15 mouse cellular contexts compared by ENCODE assay signal in the genomic region with DNA sequence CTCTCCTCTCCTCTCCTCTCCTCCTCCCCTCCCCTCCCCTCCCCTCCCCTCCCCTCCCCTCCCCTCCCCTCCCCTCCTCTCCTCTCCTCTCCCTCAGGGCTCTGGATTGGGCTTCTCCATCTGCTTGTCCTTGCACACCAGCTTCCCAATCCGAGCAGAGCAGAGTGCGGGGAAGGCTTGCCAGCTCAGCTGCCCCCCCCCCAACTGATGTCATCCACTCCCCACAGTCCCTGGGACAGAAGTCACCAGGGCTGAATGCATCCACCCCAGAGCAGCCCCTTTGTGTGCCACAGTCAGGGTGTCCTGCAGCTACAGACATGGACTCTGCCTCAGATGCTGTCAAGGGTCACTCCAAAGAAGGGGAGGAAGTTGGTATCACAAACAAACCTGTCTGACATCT. TPM values are rescaled to one million over a fixed set of nuclear protein-coding genes. Genes with fewer than 3 reads are reported as not detected.
DNase-seq lines count a peak whose midpoint lies in the region; ATAC-seq and TF ChIP-seq lines count a peak whose summit lies in the region.
"Had no signal": no experiment of that assay in that cellular context is flagged by ENCODE, and none has a peak within 500 bp of the region (broad histone marks: within the 10 kb centered on the region; RNA-seq: fewer than 3 reads in every experiment).

No protein-coding gene starts in this region.

- no peak for TF ChIP-seq CTCF in forebrain, postnatal 0 days (IDR thresholded peaks at IDR 0.05; ENCODE audit: low read depth)
- no peak for TF ChIP-seq CTCF in lung, adult 2 months (IDR thresholded peaks at IDR 0.05; ENCODE audit: insufficient read depth, low read length)

- no peak overlapping the region for H3K4me3 ChIP-seq in forebrain, postnatal 0 days (ENCODE audit: low read depth, low read length)
- no peak overlapping the region for H3K4me3 ChIP-seq in limb, embryonic 12.5 days (replicated peaks)
- H3K4me3 ChIP-seq in lung, adult 2 months (replicated peaks; ENCODE audit: extremely low read depth, low read depth, low read length): no peak overlapping the region
- H3K4me3 ChIP-seq: limb, embryonic 15.5 days; megakaryocyte, embryonic 14.5 days had no signal

- H3K4me1 ChIP-seq in forebrain, postnatal 0 days (ENCODE audit: insufficient read depth): peaks cover 16% of the 10 kb centered on the region; the same call in 1 of the 2 replicates
- H3K4me1 ChIP-seq in limb, embryonic 12.5 days (replicated peaks): peaks cover 22% of the 10 kb centered on the region
- no peaks in the 10 kb centered on the region for H3K4me1 ChIP-seq in lung, adult 2 months (ENCODE audit: control insufficient read depth, insufficient read depth, low read length)
- H3K4me1 ChIP-seq: megakaryocyte, embryonic 14.5 days had no signal

- no peaks in the 10 kb centered on the region for H3K9me3 ChIP-seq in forebrain, postnatal 0 days (ENCODE audit: low read length)
- H3K9me3 ChIP-seq in limb, embryonic 12.5 days: no peaks in the 10 kb centered on the region
- H3K9me3 ChIP-seq: limb, embryonic 15.5 days; megakaryocyte, embryonic 14.5 days had no signal

- peak; percentile 52 for ATAC-seq in forebrain, postnatal 0 days
- ATAC-seq in limb, embryonic 12.5 days (ENCODE audit: insufficient number of reproducible peaks, insufficient read depth, low FRiP score, low TSS enrichment, low read depth): no peak

- 19% methylated on average over 2 of the region's 2 CpGs for WGBS in forebrain, postnatal 0 days
- 54% methylated on average over 2 of the region's 2 CpGs for WGBS in limb, embryonic 12.5 days
- 62% methylated on average over 2 of the region's 2 CpGs for WGBS in lung, adult 2 months

- H3K36me3 ChIP-seq in forebrain, postnatal 0 days (ENCODE audit: insufficient read depth): no peaks in the 10 kb centered on the region
- no peaks in the 10 kb centered on the region for H3K36me3 ChIP-seq in limb, embryonic 12.5 days
- H3K36me3 ChIP-seq: limb, embryonic 15.5 days had no signal

- no peak overlapping the region for H3K9ac ChIP-seq in forebrain, postnatal 0 days
- no peak overlapping the region for H3K9ac ChIP-seq in limb, embryonic 12.5 days (replicated peaks)
- H3K9ac ChIP-seq: limb, embryonic 15.5 days had no signal

- no peak for TF ChIP-seq POLR2A in lung, adult 2 months (IDR thresholded peaks at IDR 0.05; ENCODE audit: borderline replicate concordance, extremely low read depth, low read depth, low read length)

- DNase-seq in retina, postnatal 1 day: peak; percentile 32
- no peak for DNase-seq in retina, embryonic 14.5 days (ENCODE audit: low spot score)
- no peak for DNase-seq in forebrain, postnatal 0 days
- DNase-seq in kidney, postnatal 14 days: no peak
- no peak for DNase-seq in urinary bladder, adult 18-20 months (ENCODE audit: low spot score in 2 of 2)
- DNase-seq in lung, adult 2 months: no peak
- DNase-seq: heart, adult 18-20 months; kidney, postnatal 10 days; lung, adult 18-20 months; thymus, adult 2 months had no signal

- H3K27me3 ChIP-seq in forebrain, postnatal 0 days (ENCODE audit: insufficient read depth, low read length): no peaks in the 10 kb centered on the region
- H3K27me3 ChIP-seq in limb, embryonic 12.5 days: peaks cover 11% of the 10 kb centered on the region

- H3K27ac ChIP-seq in forebrain, postnatal 0 days (ENCODE audit: low read depth, low read length): 0 out of 2 replicates have a peak overlapping the region, but pooled peaks have one; percentile 45
- no peak overlapping the region for H3K27ac ChIP-seq in limb, embryonic 12.5 days
- H3K27ac ChIP-seq: limb, embryonic 15.5 days had no signal

- no peak overlapping the region for H3K4me2 ChIP-seq in forebrain, postnatal 0 days (ENCODE audit: low read depth)
- 0 out of 2 replicates have a peak overlapping the region, but pooled peaks have one; percentile 35 for H3K4me2 ChIP-seq in limb, embryonic 12.5 days

RNA-seq across cellular contexts. Expression of gene Rbfox3, which starts 4.5 kb away (rescaled TPM):
- total RNA-seq in forebrain, postnatal 0 days (2014; rRNA removed): 37.3 and 43.7 TPM in 2 replicates
- 72.7 and 82.3 TPM in 2 replicates for polyA plus RNA-seq in forebrain, postnatal 0 days (2015; fragmentation: Nextera tagmentation; extraction: Ambion mirVana)
- polyA plus RNA-seq in limb, embryonic 12.5 days (2016; fragmentation: Nextera tagmentation; extraction: Ambion mirVana): 3.5 and 3.9 TPM in 2 replicates
- polyA plus RNA-seq in lung, adult 2 months (2012; rRNA removed): 1.3 and 1.9 TPM in 2 replicates
- total RNA-seq: MEL; neutrophil, adult 5-6 weeks had no signal

Comparison
In these comparisons a context has a peak if more than half of its experiments do, and no peak if none do; other contexts are left out.
1. RNA of gene Rbfox3, which starts 4.5 kb away (polyA plus RNA-seq): 72.7 to 82.3 TPM in forebrain, postnatal 0 days; 3.5 to 3.9 TPM in limb, embryonic 12.5 days and 1.3 to 1.9 TPM in lung, adult 2 months; every median in the first group is over 10 times any median in the second.